Mouse (Mus musculus) liver, embryonic 15.5 days (tissue): ENCODE results near the gene Gm8994. TPM values are rescaled to one million over a fixed set of nuclear protein-coding genes. Genes with fewer than 3 reads are reported as not detected.
"Not testable (repeated sequence)": the region's sequence is repeated elsewhere in the genome, so short reads cannot be mapped to it uniquely, and the experiment has no call there.

Experiments
- ATAC-seq: fragments of 200-750 bp; cut with Nextera tagmentation; 2 replicates; pipeline ENCODE4 v1.8.0; 2017; ENCODE audit warnings: moderate number of reproducible peaks, mild to moderate bottlenecking, moderate library complexity; ENCODE audit not compliant: insufficient read depth
- H3K27ac ChIP-seq: fragments of 300-500 bp; sonication (generic); replicated peaks from 2 replicates; pipeline ENCODE4 v1.5.1; 2015; ENCODE audit warnings: mild to moderate bottlenecking, inconsistent platforms
- H3K27me3 ChIP-seq: fragments of 300-500 bp; sonication (generic); 2 replicates; pipeline ENCODE4 v1.6.1; 2015; ENCODE audit warnings: mild to moderate bottlenecking, inconsistent platforms
- H3K36me3 ChIP-seq: fragments of 300-500 bp; sonication (generic); replicated peaks from 2 replicates; pipeline ENCODE4 v1.6.1; 2015; ENCODE audit warnings: moderate library complexity, mild to moderate bottlenecking, inconsistent platforms
- H3K4me1 ChIP-seq: fragments of 300-500 bp; sonication (generic); replicated peaks from 2 replicates; pipeline ENCODE4 v1.6.1; 2015; ENCODE audit warnings: inconsistent platforms
- H3K4me2 ChIP-seq: fragments of 300-500 bp; sonication (generic); 2 replicates; pipeline ENCODE4 v1.6.1; 2015; ENCODE audit warnings: moderate library complexity, mild to moderate bottlenecking, inconsistent platforms
- H3K4me3 ChIP-seq: fragments of 300-500 bp; sonication (generic); replicated peaks from 2 replicates; pipeline ENCODE4 v1.5.1; 2015; ENCODE audit warnings: mild to moderate bottlenecking, inconsistent platforms
- H3K9ac ChIP-seq: fragments of 300-500 bp; sonication (generic); 2 replicates; pipeline ENCODE4 v1.6.1; 2015; ENCODE audit warnings: moderate library complexity, mild to moderate bottlenecking, inconsistent platforms
- H3K9me3 ChIP-seq: fragments of 300-500 bp; sonication (generic); replicated peaks from 2 replicates; pipeline ENCODE4 v1.6.1; 2016; ENCODE audit warnings: inconsistent platforms
- WGBS: fragments of 180-500 bp; shearing (Covaris S2); methylation state at CpG from one replicate; pipeline ENCODE4 v1.1.7; 2015; ENCODE audit warnings: mixed read lengths; ENCODE audit not compliant: insufficient replicate concordance; 5-methylcytosine and 5-hydroxymethylcytosine counted together
- polyA plus RNA-seq: library from polyadenylated mRNA; unstranded; fragments of >200 nt; fragmentation: Nextera tagmentation; extraction: Ambion mirVana; gene quantifications from 2 replicates; pipeline ENCODE4 v1.2.1, GENCODE M21; 2015

Gm8994 gene
- polyA plus RNA-seq, 1 experiment from 2014 or later = not detected

DNA sequence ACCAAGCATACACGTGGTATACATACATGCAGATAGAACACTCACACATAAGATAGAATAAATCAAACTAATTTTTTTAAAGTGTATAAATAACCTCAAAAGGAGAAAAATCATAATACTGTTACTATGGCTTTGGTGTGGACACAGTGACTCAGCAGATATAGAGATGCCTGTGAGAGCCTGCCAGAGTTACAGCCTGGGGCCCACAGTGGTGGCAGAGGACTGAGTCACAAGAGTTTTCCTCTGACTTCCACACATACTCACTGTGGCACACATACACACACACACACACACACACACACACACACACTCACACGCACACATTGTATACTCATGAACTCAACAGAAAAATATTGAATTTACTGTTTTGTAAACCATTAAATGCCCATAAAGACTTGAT lies 17.9 kb upstream of the Gm8994 start:
- Histone ChIP-seq H3K27ac (no peak overlapping the region), H3K36me3 (no peaks in the 10 kb centered on the region), H3K4me1 (no peaks in the 10 kb centered on the region), H3K4me2 (no peak overlapping the region), H3K4me3 (no peak overlapping the region), H3K27me3 (no peaks in the 10 kb centered on the region), H3K9ac (no peak overlapping the region), H3K9me3 (no peaks in the 10 kb centered on the region)
- 50% methylated on average over 2 of the region's 2 CpGs for WGBS
- ATAC-seq = no peak

DNA sequence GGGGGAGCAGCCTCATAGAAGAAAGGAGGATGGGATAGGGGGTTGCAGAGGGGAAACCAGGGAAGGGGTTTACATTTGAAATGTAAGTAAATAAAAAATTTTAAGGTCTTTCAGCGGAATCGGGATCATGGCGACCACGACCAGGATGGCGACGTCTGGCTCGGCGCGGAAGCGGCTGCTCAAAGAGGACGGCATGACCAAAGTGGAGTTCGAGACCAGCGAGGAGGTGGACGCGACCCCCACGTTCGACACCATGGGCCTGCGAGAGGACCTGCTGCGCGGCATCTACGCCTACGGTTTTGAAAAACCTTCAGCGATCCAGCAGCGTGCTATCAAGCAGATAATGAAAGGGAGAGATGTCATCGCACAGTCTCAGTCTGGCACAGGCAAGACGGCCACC lies 1.1 kb downstream of the Gm8994 start:
- H3K4me1 ChIP-seq, H3K9me3 ChIP-seq, H3K4me3 ChIP-seq, H3K36me3 ChIP-seq, H3K9ac ChIP-seq, H3K27ac ChIP-seq, H3K4me2 ChIP-seq, ATAC-seq, H3K27me3 ChIP-seq: not testable (repeated sequence)
- 91% methylated on average over 26 of the region's 26 CpGs for WGBS

DNA sequence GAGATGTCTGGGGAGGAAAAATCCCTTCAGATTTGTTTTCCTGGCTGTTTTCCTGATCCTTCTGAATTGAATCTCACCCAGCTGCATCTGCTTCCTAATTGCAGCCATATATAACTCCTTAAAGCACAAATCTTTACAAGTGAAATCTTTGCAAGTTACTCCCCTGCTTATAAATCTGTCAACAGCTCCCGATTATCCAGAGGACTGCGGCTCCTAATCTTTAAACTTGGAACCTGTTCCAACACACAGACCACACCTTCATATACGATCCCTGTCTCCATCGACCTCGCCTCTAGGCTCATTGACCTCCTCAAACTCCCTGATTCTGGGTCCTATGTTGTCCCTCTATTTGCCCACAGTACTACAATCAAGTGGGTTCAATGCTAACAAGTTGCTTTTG lies 13.3 kb downstream of the Gm8994 start:
- Histone ChIP-seq H3K4me3 (no peak overlapping the region), H3K9me3 (no peaks in the 10 kb centered on the region), H3K4me1 (no peaks in the 10 kb centered on the region), H3K27me3 (no peaks in the 10 kb centered on the region), H3K36me3 (no peaks in the 10 kb centered on the region), H3K27ac (no peak overlapping the region), H3K9ac (no peak overlapping the region), H3K4me2 (no peak overlapping the region)
- ATAC-seq = no peak
- WGBS = 61% methylated on average over 5 of the region's 5 CpGs

DNA sequence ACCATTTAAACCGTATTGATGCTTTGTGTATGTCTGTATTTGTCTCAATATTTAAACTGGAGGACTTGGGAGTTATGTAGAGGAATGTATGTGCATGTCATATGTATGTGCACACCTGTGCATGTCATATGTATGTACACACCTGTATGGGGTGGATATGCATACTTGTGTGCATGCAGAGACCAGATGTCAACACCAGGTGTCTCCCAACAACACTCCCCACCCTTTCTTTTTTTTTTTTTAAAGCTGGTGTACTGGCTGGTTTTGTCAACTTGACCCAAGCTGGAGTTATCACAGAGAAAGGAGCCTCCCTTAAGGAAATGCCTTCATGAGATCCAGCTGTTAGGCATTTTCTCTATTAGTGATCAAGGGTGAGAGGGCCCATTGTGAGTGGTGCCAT lies 13.8 kb downstream of the Gm8994 start:
- 82% methylated on average over 1 of the region's 1 CpGs for WGBS
- no peak for ATAC-seq
- no peaks in the 10 kb centered on the region for H3K36me3 ChIP-seq
- no peak overlapping the region for H3K4me3 ChIP-seq
- no peak overlapping the region for H3K27ac ChIP-seq
- H3K9ac ChIP-seq = no peak overlapping the region
- H3K4me1 ChIP-seq = no peaks in the 10 kb centered on the region
- H3K27me3 ChIP-seq = no peaks in the 10 kb centered on the region
- no peak overlapping the region for H3K4me2 ChIP-seq
- H3K9me3 ChIP-seq = no peaks in the 10 kb centered on the region

DNA sequence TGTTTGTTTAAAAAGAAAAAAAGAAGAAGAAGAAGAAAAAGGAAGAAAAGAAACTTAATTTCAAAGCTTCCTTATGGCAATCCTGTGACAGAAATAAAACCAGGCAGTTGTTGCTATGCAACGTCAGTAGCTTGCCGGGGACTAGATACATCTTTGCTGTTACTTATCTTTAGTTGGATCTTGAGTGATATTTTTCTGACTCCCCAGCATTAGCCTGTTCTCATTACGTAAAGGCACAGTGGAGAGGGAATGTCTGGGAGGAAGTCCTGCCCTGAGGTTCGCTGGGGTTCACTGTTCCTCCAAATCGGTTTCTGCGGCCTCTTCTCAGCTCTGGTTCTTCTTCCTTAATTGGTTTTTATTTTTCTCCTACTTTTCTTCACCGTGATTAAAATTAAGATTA lies 16.5 kb downstream of the Gm8994 start:
- Histone ChIP-seq H3K4me2 (no peak overlapping the region), H3K4me1 (no peaks in the 10 kb centered on the region), H3K9ac (no peak overlapping the region), H3K4me3 (no peak overlapping the region), H3K9me3 (no peaks in the 10 kb centered on the region), H3K27me3 (no peaks in the 10 kb centered on the region), H3K27ac (no peak overlapping the region), H3K36me3 (no peaks in the 10 kb centered on the region)
- 61% methylated on average over 7 of the region's 7 CpGs for WGBS
- ATAC-seq = no peak

DNA sequence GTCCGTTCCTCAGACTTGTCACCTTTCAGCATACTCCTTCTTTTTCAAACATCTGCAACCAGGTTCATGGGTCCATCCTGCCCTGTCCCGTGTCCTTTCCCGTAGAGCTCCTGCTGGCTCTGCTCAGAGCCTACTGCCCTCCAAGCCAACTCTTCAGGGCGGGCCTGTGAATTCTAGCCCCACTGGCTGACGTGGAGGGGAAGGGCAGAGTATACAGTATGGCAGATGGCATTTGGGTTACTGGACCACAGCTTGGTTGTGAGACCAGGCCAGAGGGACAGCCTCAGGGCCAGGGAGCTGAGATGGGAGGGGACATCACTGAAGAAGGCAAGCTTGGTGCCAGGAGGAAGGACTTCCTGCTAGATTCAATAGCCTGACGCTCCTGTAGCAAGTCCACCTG lies 17.7 kb downstream of the Gm8994 start:
- Histone ChIP-seq H3K4me1 (no peaks in the 10 kb centered on the region), H3K4me3 (no peak overlapping the region), H3K4me2 (no peak overlapping the region), H3K27me3 (no peaks in the 10 kb centered on the region), H3K36me3 (no peaks in the 10 kb centered on the region), H3K27ac (no peak overlapping the region), H3K9me3 (no peaks in the 10 kb centered on the region), H3K9ac (no peak overlapping the region)
- ATAC-seq = no peak
- WGBS = 62% methylated on average over 6 of the region's 6 CpGs

DNA sequence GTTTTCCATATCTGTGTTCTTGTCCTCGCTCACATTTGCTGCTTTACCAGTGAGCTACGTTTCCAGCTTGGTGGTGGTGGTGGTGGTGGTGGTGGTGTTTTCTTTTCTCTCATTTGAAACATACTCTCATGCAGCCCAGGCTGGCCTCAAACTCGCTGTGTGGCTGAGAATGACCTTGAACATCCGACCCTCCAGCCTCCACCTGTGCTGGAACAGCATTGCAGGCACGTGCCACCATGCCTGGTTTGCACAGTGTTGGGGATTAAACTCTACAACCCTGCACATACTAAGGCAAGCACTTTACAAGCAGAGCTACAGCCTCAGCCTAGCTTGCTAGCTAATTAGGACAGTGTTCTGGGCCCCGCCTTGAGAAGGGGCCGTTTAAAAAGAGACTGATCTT lies 18.3 kb downstream of the Gm8994 start:
- no peak overlapping the region for H3K9ac ChIP-seq
- no peaks in the 10 kb centered on the region for H3K27me3 ChIP-seq
- no peaks in the 10 kb centered on the region for H3K9me3 ChIP-seq
- no peaks in the 10 kb centered on the region for H3K36me3 ChIP-seq
- no peaks in the 10 kb centered on the region for H3K4me1 ChIP-seq
- no peak overlapping the region for H3K4me2 ChIP-seq
- 60% methylated on average over 7 of the region's 7 CpGs for WGBS
- no peak for ATAC-seq
- no peak overlapping the region for H3K27ac ChIP-seq
- no peak overlapping the region for H3K4me3 ChIP-seq

DNA sequence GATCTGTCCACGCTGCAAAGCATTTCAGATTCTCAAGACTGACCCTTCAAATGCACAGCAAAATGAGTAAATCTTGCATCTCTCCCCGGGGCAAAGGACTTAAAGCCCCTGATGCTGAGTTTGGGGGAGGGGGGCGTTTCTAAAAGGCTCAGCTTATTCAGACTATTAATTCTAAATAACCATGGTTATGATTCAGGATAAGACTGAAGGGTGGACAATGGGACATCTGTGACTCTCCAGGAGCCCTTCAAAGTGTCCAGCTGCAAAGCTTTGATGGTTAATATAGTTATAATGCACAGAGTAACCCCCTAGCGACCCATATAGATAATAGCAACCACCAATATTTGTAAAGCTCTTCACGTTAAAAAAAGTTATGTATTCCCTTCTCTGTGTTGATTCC lies 19.7 kb downstream of the Gm8994 start:
- 47% methylated on average over 5 of the region's 5 CpGs for WGBS

DNA sequence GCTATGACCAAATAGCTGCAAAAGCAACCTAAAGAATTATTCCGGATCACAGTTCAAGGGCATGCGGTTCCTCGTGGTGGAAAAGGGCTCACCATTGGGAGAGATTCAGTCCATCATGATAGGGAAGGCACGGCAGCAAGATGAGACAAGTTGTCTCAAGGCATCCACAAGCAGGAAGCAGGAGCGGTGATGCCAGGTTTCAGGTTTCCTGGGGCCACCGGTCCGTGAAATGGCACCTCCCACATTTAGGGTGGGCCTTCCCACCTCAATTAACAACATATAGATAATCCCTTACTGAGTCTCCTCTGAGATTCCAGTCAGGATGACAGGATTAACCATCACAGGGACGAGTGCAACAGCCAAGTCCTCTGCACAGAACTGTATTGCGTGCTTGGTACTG lies 20.3 kb downstream of the Gm8994 start:
- no peaks in the 10 kb centered on the region for H3K36me3 ChIP-seq
- no peaks in the 10 kb centered on the region for H3K4me1 ChIP-seq
- no peak overlapping the region for H3K9ac ChIP-seq
- H3K27ac ChIP-seq = no peak overlapping the region
- ATAC-seq = no peak
- no peak overlapping the region for H3K4me2 ChIP-seq
- no peaks in the 10 kb centered on the region for H3K9me3 ChIP-seq
- H3K27me3 ChIP-seq = no peaks in the 10 kb centered on the region
- H3K4me3 ChIP-seq = no peak overlapping the region
- WGBS = 41% methylated on average over 9 of the region's 9 CpGs

More for the DNA sequence above, 19.7 kb downstream of the Gm8994 start:
- H3K36me3 ChIP-seq = no peaks in the 10 kb centered on the region
- H3K27me3 ChIP-seq = no peaks in the 10 kb centered on the region
- no peak overlapping the region for H3K4me2 ChIP-seq
- no peak for ATAC-seq
- no peaks in the 10 kb centered on the region for H3K4me1 ChIP-seq
- no peak overlapping the region for H3K4me3 ChIP-seq
- no peak overlapping the region for H3K9ac ChIP-seq
- H3K27ac ChIP-seq = no peak overlapping the region
- no peaks in the 10 kb centered on the region for H3K9me3 ChIP-seq

DNA sequence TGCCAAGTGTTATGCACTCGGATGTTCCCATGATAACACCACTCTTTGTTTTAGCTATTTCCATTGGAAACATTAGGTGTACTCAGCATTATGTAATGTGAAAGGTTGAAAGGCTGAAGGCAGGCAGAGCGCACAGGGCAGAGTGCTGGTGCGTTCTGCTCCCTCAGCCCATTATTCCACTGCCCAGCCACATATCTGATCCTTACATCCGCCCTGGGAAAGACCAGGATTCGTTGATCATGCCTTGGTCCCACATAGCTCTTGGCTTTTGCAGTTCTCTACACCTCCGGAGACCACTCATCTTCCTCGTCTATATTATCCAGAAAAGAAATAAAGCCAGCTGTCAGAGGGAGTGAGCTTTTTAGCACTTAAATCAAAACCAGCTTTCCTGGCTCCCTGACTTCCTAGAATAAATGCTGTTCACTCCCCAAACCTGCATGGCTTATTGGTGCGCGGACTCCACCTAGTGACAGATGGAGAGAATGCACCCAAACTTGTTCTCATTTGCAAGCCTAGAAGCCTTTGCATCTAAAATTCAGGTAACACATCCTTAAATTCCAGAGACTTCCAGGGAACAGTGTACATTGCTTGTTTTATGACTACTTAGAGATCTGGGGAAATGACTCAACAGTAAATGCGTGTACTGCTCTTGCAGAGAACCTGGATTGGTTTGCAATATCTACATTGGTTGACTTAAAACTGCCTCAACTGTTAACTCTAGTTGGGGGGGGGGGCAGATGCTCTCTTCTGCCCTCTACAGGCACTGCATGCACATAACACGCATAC lies 26.3 kb downstream of the Gm8994 start:
- Histone ChIP-seq H3K36me3 (no peaks in the 10 kb centered on the region), H3K4me1 (no peaks in the 10 kb centered on the region), H3K4me2 (no peak overlapping the region), H3K4me3 (no peak overlapping the region), H3K9ac (no peak overlapping the region), H3K9me3 (no peaks in the 10 kb centered on the region), H3K27ac (no peak overlapping the region), H3K27me3 (no peaks in the 10 kb centered on the region)
- WGBS = 32% methylated on average over 11 of the region's 11 CpGs
- ATAC-seq = no peak

DNA sequence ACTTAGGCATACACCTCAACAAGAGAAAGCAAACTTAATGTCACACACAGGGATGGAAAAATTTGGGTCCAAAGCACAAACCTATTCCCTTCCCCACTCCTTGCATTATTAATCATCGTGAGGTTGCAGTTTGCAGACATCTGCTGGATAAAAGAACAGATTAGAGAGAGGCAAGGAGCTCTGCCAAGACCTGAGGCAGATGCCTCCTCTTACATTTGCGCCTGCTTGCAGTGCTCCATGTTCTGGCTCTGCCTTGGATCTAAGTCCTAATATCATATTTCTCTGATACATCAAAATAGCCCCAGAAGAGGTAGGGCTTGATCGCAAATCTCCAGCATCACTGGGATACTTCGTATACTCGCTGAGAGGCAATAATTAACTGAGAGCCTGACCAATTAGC lies 31.1 kb downstream of the Gm8994 start:
- no peak for ATAC-seq
- no peak overlapping the region for H3K4me3 ChIP-seq
- WGBS = 64% methylated on average over 5 of the region's 5 CpGs
- no peaks in the 10 kb centered on the region for H3K36me3 ChIP-seq
- H3K9ac ChIP-seq = no peak overlapping the region
- no peak overlapping the region for H3K27ac ChIP-seq
- no peak overlapping the region for H3K4me2 ChIP-seq
- no peaks in the 10 kb centered on the region for H3K9me3 ChIP-seq
- H3K27me3 ChIP-seq = no peaks in the 10 kb centered on the region
- H3K4me1 ChIP-seq = no peaks in the 10 kb centered on the region

DNA sequence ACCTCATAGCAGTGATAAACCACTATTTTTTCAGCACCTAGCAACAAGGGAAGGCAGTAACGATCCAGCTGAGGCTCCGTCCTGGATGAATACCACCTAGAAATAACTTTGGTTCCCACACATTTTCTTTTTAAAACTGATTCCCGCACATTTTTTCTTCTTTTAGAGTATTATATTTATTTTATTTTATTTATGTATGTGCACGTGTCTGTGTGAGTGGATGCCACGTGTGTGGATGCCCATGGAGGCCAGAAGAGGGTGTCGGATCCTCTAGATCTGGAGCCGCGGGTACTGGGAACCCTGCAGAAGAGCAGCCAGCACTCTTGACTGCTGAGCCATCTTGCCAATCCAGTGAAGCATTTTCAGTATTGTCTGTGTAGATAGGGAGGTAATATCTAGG lies 36.0 kb downstream of the Gm8994 start:
- Histone ChIP-seq H3K4me2 (no peak overlapping the region), H3K4me1 (no peaks in the 10 kb centered on the region), H3K4me3 (no peak overlapping the region), H3K9ac (no peak overlapping the region), H3K27ac (no peak overlapping the region), H3K27me3 (no peaks in the 10 kb centered on the region), H3K36me3 (no peaks in the 10 kb centered on the region), H3K9me3 (no peaks in the 10 kb centered on the region)
- ATAC-seq = no peak
- 75% methylated on average over 8 of the region's 8 CpGs for WGBS
